Mouse (Mus musculus) forebrain, embryonic 16.5 days (tissue): ENCODE data around the gene Cxcl3. TPM values are rescaled to one million over a fixed set of nuclear protein-coding genes. Genes with fewer than 3 reads are reported as not detected.
"Not testable (repeated sequence)": the region's sequence is repeated elsewhere in the genome, so short reads cannot be mapped to it uniquely, and the experiment has no call there.

Experiments used
- ATAC-seq: fragments of 200-750 bp; cut with Nextera tagmentation; 2 replicates; pipeline ENCODE4 v1.8.0; 2017; ENCODE audit warnings: mild to moderate bottlenecking, moderate library complexity
- H3K27ac ChIP-seq: fragments of 300-500 bp; sonication (generic); 2 replicates; pipeline ENCODE4 v1.5.1; 2014; ENCODE audit warnings: low read length, control low read depth
- H3K27me3 ChIP-seq: fragments of 300-500 bp; sonication (generic); replicated peaks from 2 replicates; pipeline ENCODE4 v1.6.1; 2014; ENCODE audit warnings: low read length; ENCODE audit not compliant: control insufficient read depth, insufficient read depth
- H3K36me3 ChIP-seq: fragments of 300-500 bp; sonication (generic); 2 replicates; pipeline ENCODE4 v1.6.1; 2014; ENCODE audit not compliant: control insufficient read depth, insufficient read depth
- H3K4me1 ChIP-seq: fragments of 300-500 bp; sonication (generic); replicated peaks from 2 replicates; pipeline ENCODE4 v1.6.1; 2014; ENCODE audit warnings: low read length; ENCODE audit not compliant: control insufficient read depth, insufficient read depth
- H3K4me2 ChIP-seq: fragments of 300-500 bp; sonication (generic); 2 replicates; pipeline ENCODE4 v1.6.1; 2014; ENCODE audit warnings: mild to moderate bottlenecking, low read length, control low read depth
- H3K4me3 ChIP-seq: fragments of 300-500 bp; sonication (generic); replicated peaks from 2 replicates; pipeline ENCODE4 v1.5.1; 2014; ENCODE audit warnings: mild to moderate bottlenecking, low read length, control low read depth
- H3K9ac ChIP-seq: fragments of 300-500 bp; sonication (generic); replicated peaks from 2 replicates; pipeline ENCODE4 v1.6.1; 2014; ENCODE audit warnings: low read depth, low read length, control low read depth
- H3K9me3 ChIP-seq: fragments of 300-500 bp; sonication (generic); 2 replicates; pipeline ENCODE4 v1.6.1; 2016; ENCODE audit warnings: low read length; ENCODE audit not compliant: control insufficient read depth
- WGBS: fragments of 180-500 bp; shearing (Covaris S2); extraction: QIAGEN DNeasy Blood & Tissue Kit; methylation state at CpG from one replicate; pipeline ENCODE4 v1.1.7; 2014; 5-methylcytosine and 5-hydroxymethylcytosine counted together
- polyA plus RNA-seq: library from polyadenylated mRNA; unstranded; fragments of >200 nt; fragmentation: Nextera tagmentation; extraction: Ambion mirVana; gene quantifications from 2 replicates; pipeline ENCODE4 v1.2.1, GENCODE M21; 2015

The Cxcl3 gene
- polyA plus RNA-seq, 1 experiment from 2014 or later = 0.28 TPM

- Histone ChIP-seq H3K27ac (no peak overlapping the region), H3K4me2 (no peak overlapping the region), H3K9me3 (no peaks in the 10 kb centered on the region), H3K4me1 (peaks cover 6% of the 10 kb centered on the region), H3K36me3 (no peaks in the 10 kb centered on the region), H3K27me3 (no peaks in the 10 kb centered on the region), H3K4me3 (no peak overlapping the region), H3K9ac (no peak overlapping the region)
- no peak for ATAC-seq
- WGBS = 78% methylated on average over 4 of the region's 4 CpGs
Measured at GRCm38 (mm10) chr5:90788114-90788513, 2.2 kb downstream of the Cxcl3 start.

- Histone ChIP-seq H3K27ac (no peak overlapping the region), H3K4me2 (no peak overlapping the region), H3K9me3 (no peaks in the 10 kb centered on the region), H3K36me3 (no peaks in the 10 kb centered on the region), H3K9ac (no peak overlapping the region), H3K27me3 (no peaks in the 10 kb centered on the region), H3K4me1 (peaks cover 6% of the 10 kb centered on the region), H3K4me3 (no peak overlapping the region)
- ATAC-seq = no peak
- 89% methylated on average over 11 of the region's 11 CpGs for WGBS
Measured at GRCm38 (mm10) chr5:90789306-90790073, 3.6 kb downstream of the Cxcl3 start.

GRCm38 (mm10) chr5:90790074-90790502, 4.2 kb downstream of the Cxcl3 start:
- H3K4me1 ChIP-seq = peaks cover 6% of the 10 kb centered on the region
- H3K9ac ChIP-seq = no peak overlapping the region
- no peaks in the 10 kb centered on the region for H3K36me3 ChIP-seq
- no peak overlapping the region for H3K4me2 ChIP-seq
- no peak for ATAC-seq
- H3K27me3 ChIP-seq = no peaks in the 10 kb centered on the region
- H3K27ac ChIP-seq = no peak overlapping the region
- no peak overlapping the region for H3K4me3 ChIP-seq
- H3K9me3 ChIP-seq = no peaks in the 10 kb centered on the region
- 86% methylated on average over 8 of the region's 8 CpGs for WGBS

- Histone ChIP-seq H3K4me1 (no peaks in the 10 kb centered on the region), H3K27me3 (no peaks in the 10 kb centered on the region), H3K36me3 (no peaks in the 10 kb centered on the region), H3K9ac (no peak within 1 kb of the TSS), H3K4me2 (no peak within 1 kb of the TSS), H3K9me3 (no peaks in the 10 kb centered on the region), H3K27ac (no peak within 1 kb of the TSS), H3K4me3 (no peak within 1 kb of the TSS)
- 52% methylated on average over 5 of the region's 5 CpGs for WGBS
- no peak for ATAC-seq
Measured at GRCm38 (mm10) chr5:90794195-90794625, 8.3 kb downstream of the Cxcl3 start, which contains the start of gene Cxcl15. Gene Cxcl15, plus strand, starts transcription at chr5:90794534.

- H3K4me3 ChIP-seq, ATAC-seq, H3K9ac ChIP-seq, H3K27ac ChIP-seq, H3K4me1 ChIP-seq, H3K36me3 ChIP-seq, H3K4me2 ChIP-seq, H3K27me3 ChIP-seq, H3K9me3 ChIP-seq: not testable (repeated sequence)
- 83% methylated on average over 2 of the region's 2 CpGs for WGBS
Measured at GRCm38 (mm10) chr5:90795392-90795791, 9.5 kb downstream of the Cxcl3 start.

GRCm38 (mm10) chr5:90804574-90804973, 18.7 kb downstream of the Cxcl3 start:
- ATAC-seq = no peak

GRCm38 (mm10) chr5:90806050-90806449, 20.1 kb downstream of the Cxcl3 start:
- Histone ChIP-seq H3K4me1 (no peaks in the 10 kb centered on the region), H3K9ac (no peak overlapping the region), H3K36me3 (no peaks in the 10 kb centered on the region), H3K27me3 (no peaks in the 10 kb centered on the region), H3K4me2 (no peak overlapping the region), H3K27ac (no peak overlapping the region), H3K4me3 (no peak overlapping the region), H3K9me3 (no peaks in the 10 kb centered on the region)
- no peak for ATAC-seq

More at GRCm38 (mm10) chr5:90804574-90804973, 18.7 kb downstream of the Cxcl3 start:
- Histone ChIP-seq H3K9me3 (no peaks in the 10 kb centered on the region), H3K27me3 (no peaks in the 10 kb centered on the region), H3K4me3 (no peak overlapping the region), H3K4me1 (no peaks in the 10 kb centered on the region), H3K36me3 (no peaks in the 10 kb centered on the region), H3K27ac (no peak overlapping the region), H3K4me2 (no peak overlapping the region), H3K9ac (no peak overlapping the region)

- Histone ChIP-seq H3K36me3 (no peaks in the 10 kb centered on the region), H3K4me3 (no peak overlapping the region), H3K27ac (no peak overlapping the region), H3K27me3 (no peaks in the 10 kb centered on the region), H3K4me2 (no peak overlapping the region), H3K9me3 (no peaks in the 10 kb centered on the region), H3K4me1 (no peaks in the 10 kb centered on the region), H3K9ac (no peak overlapping the region)
- 90% methylated on average over 3 of the region's 3 CpGs for WGBS
- no peak for ATAC-seq
Measured at GRCm38 (mm10) chr5:90807176-90807950, 21.5 kb downstream of the Cxcl3 start.

GRCm38 (mm10) chr5:90819756-90820155, 33.9 kb downstream of the Cxcl3 start:
- no peaks in the 10 kb centered on the region for H3K27me3 ChIP-seq
- no peaks in the 10 kb centered on the region for H3K4me1 ChIP-seq
- no peak for ATAC-seq
- no peaks in the 10 kb centered on the region for H3K9me3 ChIP-seq
- H3K27ac ChIP-seq = no peak overlapping the region
- no peak overlapping the region for H3K4me3 ChIP-seq
- no peaks in the 10 kb centered on the region for H3K36me3 ChIP-seq
- no peak overlapping the region for H3K4me2 ChIP-seq
- H3K9ac ChIP-seq = no peak overlapping the region
